Mouse (Mus musculus) forebrain, embryonic 15.5 days (tissue): ENCODE data around the gene Plpp4. TPM values are rescaled to one million over a fixed set of nuclear protein-coding genes. Genes with fewer than 3 reads are reported as not detected.
A peak's percentile ranks its signal among the peaks of the same experiment; 100 is the strongest.

Experiments used
- ATAC-seq: fragments of 200-750 bp; cut with Nextera tagmentation; replicated peaks from 2 replicates; pipeline ENCODE4 v1.8.0; 2017; ENCODE audit warnings: mild to moderate bottlenecking, moderate TSS enrichment, moderate library complexity
- H3K27ac ChIP-seq: fragments of 300-500 bp; sonication (generic); replicated peaks from 2 replicates; pipeline ENCODE4 v1.5.1; 2015; ENCODE audit warnings: mild to moderate bottlenecking, inconsistent platforms
- H3K27me3 ChIP-seq: fragments of 300-500 bp; sonication (generic); 2 replicates; pipeline ENCODE4 v1.6.1; 2015; ENCODE audit warnings: inconsistent platforms
- H3K36me3 ChIP-seq: fragments of 300-500 bp; sonication (generic); 2 replicates; pipeline ENCODE4 v1.6.1; 2015; ENCODE audit warnings: mild to moderate bottlenecking, inconsistent platforms
- H3K4me1 ChIP-seq: fragments of 300-500 bp; sonication (generic); 2 replicates; pipeline ENCODE4 v1.6.1; 2015; ENCODE audit warnings: inconsistent platforms
- H3K4me2 ChIP-seq: fragments of 300-500 bp; sonication (generic); replicated peaks from 2 replicates; pipeline ENCODE4 v1.6.1; 2015; ENCODE audit warnings: mild to moderate bottlenecking, inconsistent platforms
- H3K4me3 ChIP-seq: fragments of 300-500 bp; sonication (generic); 2 replicates; pipeline ENCODE4 v1.5.1; 2015; ENCODE audit warnings: mild to moderate bottlenecking, inconsistent platforms
- H3K9ac ChIP-seq: fragments of 300-500 bp; sonication (generic); replicated peaks from 2 replicates; pipeline ENCODE4 v1.6.1; 2015; ENCODE audit warnings: mild to moderate bottlenecking, inconsistent platforms
- H3K9me3 ChIP-seq: fragments of 300-500 bp; sonication (generic); 2 replicates; pipeline ENCODE4 v1.6.1; 2016; ENCODE audit warnings: inconsistent platforms
- WGBS: fragments of 180-500 bp; shearing (Covaris S2); methylation state at CpG from one replicate; pipeline ENCODE4 v1.1.7; 2015; ENCODE audit warnings: mixed read lengths; 5-methylcytosine and 5-hydroxymethylcytosine counted together
- polyA plus RNA-seq: library from polyadenylated mRNA; unstranded; fragments of >200 nt; fragmentation: Nextera tagmentation; extraction: Ambion mirVana; gene quantifications from 2 replicates; pipeline ENCODE4 v1.2.1, GENCODE M21; 2015

Gene Plpp4
- polyA plus RNA-seq, 1 experiment from 2014 or later: 2.5 TPM

DNA sequence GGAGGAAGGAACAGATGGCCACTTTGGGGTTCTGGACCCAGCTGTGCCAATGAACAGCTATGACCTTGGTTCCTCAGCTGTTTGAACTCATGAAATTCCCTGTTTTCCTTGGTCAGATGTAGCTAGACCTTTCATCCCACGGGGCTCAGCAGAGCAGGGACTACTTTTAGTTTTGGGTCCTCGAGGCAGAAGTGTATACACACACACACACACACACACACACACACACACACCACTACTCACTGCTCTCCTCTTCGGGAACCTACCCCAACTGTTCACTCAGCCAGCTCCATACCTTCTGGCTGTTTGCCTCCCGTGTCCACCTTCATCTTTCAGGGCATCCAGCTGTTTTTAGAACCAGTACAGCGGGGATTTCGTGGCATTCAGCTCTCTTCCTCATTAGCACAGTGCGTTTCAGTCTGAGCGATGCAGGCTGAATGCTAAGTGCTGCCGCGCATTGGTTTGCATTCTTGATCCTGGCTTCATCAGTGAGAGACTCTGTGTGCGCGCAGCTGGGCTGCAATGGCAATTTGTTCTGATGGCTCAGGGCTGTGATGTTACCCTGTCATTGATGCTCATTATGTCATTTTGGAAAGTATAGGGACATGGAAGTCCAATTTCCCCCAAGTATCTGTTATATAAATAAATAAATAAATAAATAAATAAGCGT, 146.0 kb downstream of the Plpp4 start:
- Histone ChIP-seq H3K9me3 (no peaks in the 10 kb centered on the region), H3K27me3 (peaks cover 20% of the 10 kb centered on the region), H3K4me1 (peaks cover 23% of the 10 kb centered on the region), H3K4me3 (no peak overlapping the region), H3K36me3 (no peaks in the 10 kb centered on the region), H3K27ac (0 out of 2 replicates have a peak overlapping the region, but pooled peaks have one; percentile 7), H3K9ac (no peak overlapping the region), H3K4me2 (no peak overlapping the region)
- WGBS: 26% methylated on average over 13 of the region's 13 CpGs
- peak; percentile 73; the same call in 1 of the 2 replicates for ATAC-seq

DNA sequence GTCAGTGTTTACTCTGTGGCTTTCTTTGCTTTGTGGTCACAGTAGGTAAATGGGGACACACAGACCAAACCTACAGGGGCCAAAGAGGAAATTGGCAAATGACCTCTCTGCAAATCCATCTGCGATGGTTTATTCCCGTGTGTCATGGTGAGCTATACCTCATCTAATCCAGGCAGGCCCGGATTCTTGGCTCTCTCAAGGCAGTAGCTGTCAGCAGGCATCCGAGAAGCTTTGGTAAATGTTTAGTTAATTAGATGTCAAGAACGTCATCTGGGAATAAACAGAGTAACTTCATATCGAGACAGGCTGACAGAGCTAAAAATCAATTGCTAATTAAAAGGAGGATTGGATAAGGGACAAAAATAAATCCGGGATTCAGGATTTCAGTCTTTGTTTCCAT, 149.2 kb downstream of the Plpp4 start:
- WGBS: 26% methylated on average over 7 of the region's 7 CpGs
- no peak overlapping the region for H3K27ac ChIP-seq

GRCm38 (mm10) chr7:129412695-129413094, 155.9 kb downstream of the Plpp4 start:
- WGBS: 29% methylated on average over 2 of the region's 2 CpGs

More for the DNA sequence above, 149.2 kb downstream of the Plpp4 start:
- H3K9me3 ChIP-seq: no peaks in the 10 kb centered on the region
- no peak for ATAC-seq
- peaks cover 10% of the 10 kb centered on the region for H3K27me3 ChIP-seq
- H3K4me2 ChIP-seq: no peak overlapping the region
- H3K4me1 ChIP-seq: peaks cover 23% of the 10 kb centered on the region
- no peak overlapping the region for H3K4me3 ChIP-seq
- no peaks in the 10 kb centered on the region for H3K36me3 ChIP-seq
- no peak overlapping the region for H3K9ac ChIP-seq

GRCm38 (mm10) chr7:129415179-129415578, 158.3 kb downstream of the Plpp4 start:
- Histone ChIP-seq H3K27ac (no peak overlapping the region), H3K27me3 (no peaks in the 10 kb centered on the region), H3K4me3 (no peak overlapping the region), H3K9me3 (no peaks in the 10 kb centered on the region), H3K4me2 (no peak overlapping the region), H3K4me1 (no peaks in the 10 kb centered on the region), H3K36me3 (no peaks in the 10 kb centered on the region), H3K9ac (no peak overlapping the region)
- no peak for ATAC-seq
- 38% methylated on average over 4 of the region's 4 CpGs for WGBS

More at GRCm38 (mm10) chr7:129412695-129413094, 155.9 kb downstream of the Plpp4 start:
- Histone ChIP-seq H3K27me3 (no peaks in the 10 kb centered on the region; the same call in 1 of the 2 replicates), H3K9ac (no peak overlapping the region), H3K36me3 (no peaks in the 10 kb centered on the region), H3K4me1 (no peaks in the 10 kb centered on the region), H3K9me3 (no peaks in the 10 kb centered on the region), H3K27ac (no peak overlapping the region), H3K4me3 (no peak overlapping the region), H3K4me2 (no peak overlapping the region)
- no peak for ATAC-seq

DNA sequence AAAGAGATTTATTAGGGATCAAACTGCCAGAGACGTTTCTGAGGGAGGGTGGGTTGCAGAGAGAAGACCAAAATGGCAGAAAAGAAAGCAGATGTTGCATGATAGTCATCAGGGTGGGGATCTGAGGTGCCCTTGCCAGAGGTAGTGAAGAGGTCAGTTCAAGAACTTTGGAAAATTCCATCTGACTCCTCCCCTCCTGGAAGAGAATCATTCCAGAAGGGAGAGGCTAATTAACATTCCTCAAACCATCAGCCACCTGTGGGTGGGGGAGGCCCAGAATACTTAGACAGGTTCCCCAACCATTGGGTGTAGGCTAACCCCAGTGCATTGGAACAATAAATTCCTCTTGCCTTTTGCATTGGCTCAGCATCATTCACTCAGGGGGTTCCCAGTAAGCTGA, 164.3 kb downstream of the Plpp4 start:
- Histone ChIP-seq H3K4me3 (no peak overlapping the region), H3K36me3 (no peaks in the 10 kb centered on the region), H3K9ac (no peak overlapping the region), H3K27me3 (no peaks in the 10 kb centered on the region), H3K27ac (no peak overlapping the region), H3K4me1 (0 out of 2 replicates have a peak, but pooled peaks cover 4% of the 10 kb centered on the region), H3K9me3 (no peaks in the 10 kb centered on the region), H3K4me2 (no peak overlapping the region)
- ATAC-seq: no peak
- 52% methylated on average over 1 of the region's 1 CpGs for WGBS

DNA sequence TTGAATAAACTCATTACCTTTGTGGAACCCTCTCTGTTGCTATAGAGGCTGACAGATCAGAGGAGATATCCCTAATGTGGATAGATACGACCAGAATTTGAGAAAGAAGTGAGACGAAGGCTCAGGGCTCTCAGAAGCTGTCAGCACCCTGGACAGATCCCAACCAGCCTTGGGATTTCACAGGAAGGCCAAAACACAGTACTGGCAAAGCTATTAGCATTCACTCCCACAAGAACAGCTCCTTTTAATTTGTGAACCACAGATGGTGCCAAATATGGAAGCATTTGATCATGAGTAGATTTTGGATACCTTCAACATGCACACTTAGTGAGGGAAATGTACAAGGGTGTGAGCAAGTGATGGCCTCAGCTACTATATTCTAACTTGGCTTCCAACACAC, 168.7 kb downstream of the Plpp4 start:
- no peak overlapping the region for H3K4me2 ChIP-seq
- ATAC-seq: no peak
- 25% methylated on average over 2 of the region's 2 CpGs for WGBS
- 0 out of 2 replicates have a peak, but pooled peaks cover 4% of the 10 kb centered on the region for H3K4me1 ChIP-seq
- no peak overlapping the region for H3K9ac ChIP-seq
- H3K27me3 ChIP-seq: no peaks in the 10 kb centered on the region
- H3K4me3 ChIP-seq: no peak overlapping the region
- H3K9me3 ChIP-seq: no peaks in the 10 kb centered on the region
- no peaks in the 10 kb centered on the region for H3K36me3 ChIP-seq
- H3K27ac ChIP-seq: no peak overlapping the region

- WGBS: 45% methylated on average over 4 of the region's 4 CpGs
- no peaks in the 10 kb centered on the region for H3K9me3 ChIP-seq
- no peak for ATAC-seq
- H3K27ac ChIP-seq: no peak overlapping the region
- H3K4me2 ChIP-seq: no peak overlapping the region
- no peaks in the 10 kb centered on the region for H3K27me3 ChIP-seq
- H3K4me3 ChIP-seq: no peak overlapping the region
- no peaks in the 10 kb centered on the region for H3K36me3 ChIP-seq
- H3K9ac ChIP-seq: no peak overlapping the region
- H3K4me1 ChIP-seq: no peaks in the 10 kb centered on the region
These were observed 172.0 kb downstream of the Plpp4 start for GRCm38 (mm10) chr7:129428794-129429193.

DNA sequence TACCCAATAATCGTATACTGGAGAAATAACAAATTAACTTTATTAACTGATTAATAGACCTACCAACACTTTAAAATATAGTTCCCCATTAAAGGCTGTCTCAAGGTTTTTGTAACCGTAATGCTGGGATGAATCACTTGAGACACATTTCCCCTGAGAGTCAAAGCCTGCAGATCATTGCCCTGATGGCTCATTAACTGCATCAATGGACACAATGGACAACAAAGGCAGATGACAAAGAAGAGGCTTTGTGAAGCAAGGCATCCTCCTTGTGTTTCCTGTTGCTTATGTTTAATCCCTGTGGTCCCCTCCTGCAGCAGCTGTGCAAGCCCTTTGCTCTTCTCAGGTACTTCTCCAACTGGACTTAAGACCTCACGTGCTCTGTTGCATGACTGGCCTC, 173.1 kb downstream of the Plpp4 start:
- no peaks in the 10 kb centered on the region for H3K36me3 ChIP-seq
- no peak overlapping the region for H3K27ac ChIP-seq

More for the DNA sequence above, 173.1 kb downstream of the Plpp4 start:
- Histone ChIP-seq H3K4me1 (no peaks in the 10 kb centered on the region), H3K4me3 (no peak overlapping the region), H3K9ac (no peak overlapping the region), H3K9me3 (no peaks in the 10 kb centered on the region), H3K4me2 (no peak overlapping the region), H3K27me3 (no peaks in the 10 kb centered on the region)
- no peak for ATAC-seq
- 26% methylated on average over 3 of the region's 3 CpGs for WGBS
